Mouse (Mus musculus) stomach, postnatal 0 days (tissue): ENCODE data around the gene Rufy4. TPM values are rescaled to one million over a fixed set of nuclear protein-coding genes. Genes with fewer than 3 reads are reported as not detected.

ENCODE experiments used
- ATAC-seq: fragments of 200-750 bp; cut with Nextera tagmentation; 2 replicates; pipeline ENCODE4 v1.8.0; 2017; ENCODE audit not compliant: low FRiP score, low TSS enrichment
- DNase-seq: peaks from one replicate; pipeline ENCODE4 v3.0.0-alpha.2; 2016; ENCODE audit warnings: low spot score
- H3K27ac ChIP-seq: fragments of 300-500 bp; sonication (generic); replicated peaks from 2 replicates; pipeline ENCODE4 v1.5.1; 2014; ENCODE audit warnings: mild to moderate bottlenecking, control low read depth
- H3K27me3 ChIP-seq: fragments of 300-500 bp; sonication (generic); 2 replicates; pipeline ENCODE4 v1.6.1; 2014; ENCODE audit warnings: low read length; ENCODE audit not compliant: control insufficient read depth, insufficient read depth
- H3K36me3 ChIP-seq: fragments of 300-500 bp; sonication (generic); 2 replicates; pipeline ENCODE4 v1.6.1; 2014; ENCODE audit warnings: low read length, mixed read lengths; ENCODE audit not compliant: control insufficient read depth, insufficient read depth
- H3K4me1 ChIP-seq: fragments of 300-500 bp; sonication (generic); replicated peaks from 2 replicates; pipeline ENCODE4 v1.6.1; 2014; ENCODE audit warnings: antibody characterized with exemption; ENCODE audit not compliant: control insufficient read depth, insufficient read depth
- H3K4me2 ChIP-seq: fragments of 300-500 bp; sonication (generic); replicated peaks from 2 replicates; pipeline ENCODE4 v1.6.1; 2014; ENCODE audit warnings: low read depth, mild to moderate bottlenecking, control low read depth, moderate library complexity
- H3K4me3 ChIP-seq: fragments of 300-500 bp; sonication (generic); 2 replicates; pipeline ENCODE4 v1.5.1; 2014; ENCODE audit warnings: low read depth, low read length, control low read depth
- H3K9ac ChIP-seq: fragments of 300-500 bp; sonication (generic); 2 replicates; pipeline ENCODE4 v1.6.1; 2014; ENCODE audit warnings: mild to moderate bottlenecking, low read length, control low read depth, mixed read lengths
- H3K9me3 ChIP-seq: fragments of 300-500 bp; sonication (generic); 2 replicates; pipeline ENCODE4 v1.6.1; 2016; ENCODE audit warnings: low read length; ENCODE audit not compliant: control insufficient read depth
- CTCF ChIP-seq: IDR thresholded peaks from 2 replicates; pipeline ENCODE4 v1.5.1; 2016; ENCODE audit warnings: antibody characterized with exemption, low read depth, mild to moderate bottlenecking, moderate library complexity
- EP300 ChIP-seq: optimal IDR thresholded peaks from 2 replicates; pipeline ENCODE3; 2016; ENCODE audit warnings: antibody characterized with exemption
- WGBS: fragments of 180-500 bp; shearing (Covaris S2); extraction: QIAGEN DNeasy Blood & Tissue Kit; methylation state at CpG from one replicate; pipeline ENCODE4 v1.1.7; 2014; 5-methylcytosine and 5-hydroxymethylcytosine counted together
- polyA plus RNA-seq: library from polyadenylated mRNA; unstranded; fragments of >200 nt; fragmentation: Nextera tagmentation; extraction: Ambion mirVana; gene quantifications from 2 replicates; pipeline ENCODE4 v1.2.1, GENCODE M21; 2015

Rufy4 gene
- polyA plus RNA-seq, 1 experiment from 2014 or later: 0.19 TPM

DNA sequence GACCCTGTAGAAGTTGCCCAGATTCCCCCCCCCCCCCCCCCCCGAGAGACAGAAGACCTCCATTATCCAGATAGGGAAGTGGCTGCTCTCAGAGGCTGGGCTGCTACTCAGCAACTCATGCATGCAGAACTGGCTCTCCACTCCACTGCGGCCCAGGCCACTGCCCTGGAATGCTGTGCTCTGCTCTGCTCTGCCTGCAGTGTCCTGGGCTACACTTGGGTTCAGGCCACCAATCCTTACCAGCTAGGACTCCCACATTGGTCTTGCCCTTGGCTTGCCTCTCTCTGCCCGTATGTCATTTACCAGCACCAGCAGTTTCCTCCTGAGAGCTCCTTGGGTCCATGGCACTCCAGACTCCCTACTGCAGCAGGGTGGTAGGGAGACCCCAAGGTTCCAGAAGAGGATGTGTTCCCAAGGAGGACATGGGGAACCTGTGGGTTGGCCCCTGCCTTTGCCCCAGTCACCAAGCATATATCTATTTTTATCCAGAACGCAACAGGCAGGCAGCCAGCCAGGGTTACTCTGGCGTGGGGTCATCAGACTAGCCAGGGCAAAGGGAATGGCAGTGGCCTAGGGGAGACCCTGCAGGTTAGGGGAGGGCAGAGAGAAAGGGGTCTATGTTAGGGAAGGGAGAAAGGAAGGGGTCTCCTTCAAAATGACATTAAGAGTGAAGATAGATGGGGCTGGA, 17.3 kb upstream of the Rufy4 start:
- Histone ChIP-seq H3K36me3 (no peaks in the 10 kb centered on the region), H3K4me2 (no peak overlapping the region), H3K27ac (no peak overlapping the region), H3K4me3 (no peak overlapping the region), H3K9me3 (no peaks in the 10 kb centered on the region), H3K27me3 (no peaks in the 10 kb centered on the region), H3K4me1 (no peaks in the 10 kb centered on the region; the same call in 1 of the 2 replicates), H3K9ac (no peak overlapping the region)
- TF ChIP-seq EP300: no peak
- no peak for TF ChIP-seq CTCF
- ATAC-seq: no peak
- no peak for DNase-seq
- 78% methylated on average over 5 of the region's 5 CpGs for WGBS

DNA sequence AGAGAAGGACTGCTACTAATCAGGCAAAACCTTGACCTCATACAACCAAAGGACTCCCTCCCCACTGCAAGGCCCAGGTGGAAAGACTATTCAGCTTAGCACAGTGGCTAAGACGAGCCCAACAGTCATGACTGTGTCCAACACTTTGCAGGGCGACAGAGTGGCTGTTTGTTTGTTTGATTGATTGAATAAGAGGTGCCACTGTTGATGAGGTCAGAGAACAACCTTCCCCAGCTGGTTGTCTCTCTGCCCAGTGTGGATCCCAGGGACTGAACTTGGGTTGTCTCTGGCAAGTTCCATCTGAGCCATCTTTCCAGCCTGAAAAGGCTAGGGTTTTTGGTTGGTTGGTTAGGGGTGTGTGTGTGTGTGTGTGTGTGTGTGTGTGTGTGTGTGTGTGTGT, 15.7 kb upstream of the Rufy4 start:
- no peaks in the 10 kb centered on the region for H3K27me3 ChIP-seq
- H3K9me3 ChIP-seq: no peaks in the 10 kb centered on the region
- TF ChIP-seq CTCF: no peak
- TF ChIP-seq EP300: no peak
- no peak for DNase-seq
- no peak overlapping the region for H3K4me2 ChIP-seq
- H3K4me3 ChIP-seq: no peak overlapping the region
- 73% methylated on average over 2 of the region's 2 CpGs for WGBS
- no peak overlapping the region for H3K27ac ChIP-seq
- no peak overlapping the region for H3K9ac ChIP-seq
- no peaks in the 10 kb centered on the region for H3K36me3 ChIP-seq
- H3K4me1 ChIP-seq: no peaks in the 10 kb centered on the region; the same call in 1 of the 2 replicates
- no peak for ATAC-seq

DNA sequence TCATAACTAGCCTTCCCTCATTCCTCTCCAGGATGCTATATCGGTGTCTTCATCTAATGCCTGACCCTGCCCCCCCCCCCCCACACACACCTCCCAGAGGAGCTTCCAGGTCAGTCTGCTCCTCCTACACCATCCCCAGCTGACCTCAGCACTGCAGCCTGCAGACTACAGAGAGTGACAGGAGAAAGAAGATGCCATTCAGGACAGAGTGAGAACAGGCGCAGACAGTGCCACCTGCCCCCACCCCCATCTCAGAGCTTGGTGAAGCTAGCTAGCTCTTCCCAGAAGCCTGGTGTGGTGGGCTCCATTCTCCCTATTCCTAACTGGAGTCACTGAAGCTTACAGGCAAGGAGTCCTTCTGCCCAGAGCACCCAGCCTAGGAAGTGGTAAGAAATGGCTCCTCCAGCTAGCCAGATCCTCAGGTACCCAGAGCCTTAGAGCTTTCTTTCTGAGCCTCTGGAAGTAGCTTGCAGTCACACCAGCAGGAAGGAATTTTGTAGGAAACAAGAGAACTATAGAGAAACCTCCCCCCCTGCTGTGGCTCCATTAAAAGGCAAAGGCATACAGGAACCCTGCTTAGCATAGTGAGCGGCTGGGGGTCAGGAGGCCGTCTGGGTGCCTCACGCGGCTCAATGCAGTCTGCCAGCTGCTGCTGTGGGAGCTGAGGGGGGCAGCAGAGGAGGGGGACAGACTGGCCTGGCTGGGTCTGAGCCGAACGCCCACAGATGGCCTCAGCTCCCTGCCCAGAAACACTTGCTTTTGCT, 14.2 kb upstream of the Rufy4 start:
- no peaks in the 10 kb centered on the region; the same call in 1 of the 2 replicates for H3K4me1 ChIP-seq
- no peaks in the 10 kb centered on the region for H3K27me3 ChIP-seq
- H3K27ac ChIP-seq: no peak overlapping the region
- ATAC-seq (0 out of 2 replicates have a peak, but pooled peaks have one; percentile 24), DNase-seq (no peak)
- TF ChIP-seq EP300: no peak
- TF ChIP-seq CTCF: no peak
- WGBS: 39% methylated on average over 8 of the region's 8 CpGs
- no peaks in the 10 kb centered on the region for H3K36me3 ChIP-seq
- H3K9me3 ChIP-seq: no peaks in the 10 kb centered on the region
- H3K4me3 ChIP-seq: no peak overlapping the region
- H3K9ac ChIP-seq: no peak overlapping the region
- no peak overlapping the region for H3K4me2 ChIP-seq

DNA sequence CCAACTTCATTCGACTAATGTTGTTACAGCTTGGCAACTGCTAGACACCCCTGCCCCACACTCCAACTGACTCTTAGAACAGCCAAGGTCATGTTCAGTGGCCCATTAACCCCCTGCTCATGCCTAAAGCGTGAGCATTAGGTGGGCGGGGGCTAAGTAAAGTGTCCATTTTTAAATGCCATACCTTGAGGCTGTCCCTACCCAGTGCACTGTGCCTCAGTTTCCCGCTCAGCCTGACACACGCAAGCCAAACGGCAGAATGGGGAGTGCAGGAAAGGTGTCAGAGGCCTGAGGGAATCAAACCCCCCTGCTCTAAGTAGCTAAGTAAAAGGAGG, 13.7 kb upstream of the Rufy4 start:
- DNase-seq (no peak), ATAC-seq (0 out of 2 replicates have a peak, but pooled peaks have one; percentile 40)
- no peak overlapping the region for H3K4me3 ChIP-seq
- no peaks in the 10 kb centered on the region for H3K27me3 ChIP-seq
- H3K27ac ChIP-seq: no peak overlapping the region
- H3K4me2 ChIP-seq: no peak overlapping the region
- no peaks in the 10 kb centered on the region for H3K36me3 ChIP-seq
- 51% methylated on average over 6 of the region's 6 CpGs for WGBS
- no peak overlapping the region for H3K9ac ChIP-seq
- H3K9me3 ChIP-seq: no peaks in the 10 kb centered on the region
- TF ChIP-seq CTCF (no peak), EP300 (no peak)
- H3K4me1 ChIP-seq: no peaks in the 10 kb centered on the region; the same call in 1 of the 2 replicates

DNA sequence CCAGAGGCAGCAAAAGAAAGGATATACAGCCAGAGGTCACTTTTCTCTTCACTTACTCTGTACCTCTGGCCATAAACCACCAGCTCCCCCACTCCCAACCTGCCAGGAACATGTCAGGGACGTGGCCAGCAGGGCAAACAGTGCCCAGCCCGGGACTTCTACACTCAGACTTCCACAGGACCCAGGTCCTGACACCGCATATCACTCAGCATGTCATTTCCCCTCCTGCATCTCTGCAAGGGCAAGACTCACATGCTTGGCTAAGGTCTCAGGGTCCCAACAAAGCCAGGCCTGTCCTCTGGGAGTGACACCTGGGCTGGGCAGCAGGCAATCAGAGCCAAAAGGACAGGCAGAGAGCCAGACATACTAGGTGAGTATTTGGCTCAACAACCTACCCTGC, 12.3 kb upstream of the Rufy4 start:
- Histone ChIP-seq H3K9me3 (no peaks in the 10 kb centered on the region), H3K27me3 (no peaks in the 10 kb centered on the region), H3K9ac (no peak overlapping the region), H3K4me2 (no peak overlapping the region), H3K4me3 (no peak overlapping the region), H3K4me1 (no peaks in the 10 kb centered on the region; the same call in 1 of the 2 replicates), H3K36me3 (no peaks in the 10 kb centered on the region), H3K27ac (no peak overlapping the region)
- TF ChIP-seq EP300 (no peak), CTCF (no peak)
- no peak for ATAC-seq
- no peak for DNase-seq
- WGBS: 56% methylated on average over 3 of the region's 3 CpGs

DNA sequence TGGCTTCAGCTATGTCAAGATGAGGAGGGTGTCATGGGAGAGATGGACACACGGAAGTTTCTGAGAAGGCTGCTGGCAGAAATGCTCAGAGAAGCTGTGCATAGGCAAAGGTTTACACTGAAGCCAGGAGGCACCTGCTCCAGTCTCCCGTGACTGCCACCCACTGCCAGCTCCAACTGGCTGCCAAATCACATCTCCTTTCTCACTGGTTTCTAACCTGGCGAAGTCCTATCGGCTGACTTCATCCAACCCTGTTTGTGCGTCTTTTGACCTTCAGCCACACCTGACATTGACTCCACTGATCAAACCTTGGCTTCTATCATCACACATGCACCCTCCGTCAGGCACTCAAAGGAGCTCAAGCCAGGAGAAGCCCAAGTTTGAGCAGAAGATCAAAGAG, 7.5 kb upstream of the Rufy4 start:
- TF ChIP-seq CTCF (no peak), EP300 (no peak)
- H3K4me1 ChIP-seq: no peaks in the 10 kb centered on the region
- 85% methylated on average over 6 of the region's 6 CpGs for WGBS

More for the DNA sequence above, 7.5 kb upstream of the Rufy4 start:
- no peak for ATAC-seq
- H3K36me3 ChIP-seq: no peaks in the 10 kb centered on the region
- H3K4me2 ChIP-seq: no peak overlapping the region
- no peak overlapping the region for H3K9ac ChIP-seq
- H3K9me3 ChIP-seq: no peaks in the 10 kb centered on the region
- no peak overlapping the region for H3K4me3 ChIP-seq
- H3K27me3 ChIP-seq: no peaks in the 10 kb centered on the region
- DNase-seq: no peak
- no peak overlapping the region for H3K27ac ChIP-seq
